Mouse (Mus musculus) urinary bladder, postnatal 36 days (tissue): ENCODE data around the gene Gorasp2.

Source experiments
- DNase-seq, 2 experiments: peaks; one replicate each; pipeline ENCODE4 v3.0.0; 2022; ENCODE audit warnings: low spot score in 2 of 2, mixed read lengths in 1 of 2

Gene Gorasp2

DNA sequence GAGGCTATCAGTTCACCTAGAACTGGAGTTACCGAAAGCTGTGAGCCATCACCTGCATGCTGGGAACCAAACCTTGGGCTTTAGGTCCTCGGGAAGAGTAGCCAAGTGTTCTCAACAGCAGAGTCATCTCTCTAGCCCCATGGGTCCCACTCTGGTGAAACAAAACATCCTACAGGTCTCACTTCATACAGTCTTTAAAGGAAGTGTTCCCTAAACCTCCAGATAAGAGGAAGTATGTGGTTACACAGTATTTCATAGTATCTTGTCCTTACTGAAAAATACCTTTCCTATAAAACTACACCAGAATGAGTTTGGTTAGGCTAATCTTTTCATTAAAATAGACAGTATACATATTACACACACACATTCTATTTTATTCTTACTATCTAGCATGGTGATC, 81.2 kb downstream of the Gorasp2 start:
- no peak for DNase-seq

DNA sequence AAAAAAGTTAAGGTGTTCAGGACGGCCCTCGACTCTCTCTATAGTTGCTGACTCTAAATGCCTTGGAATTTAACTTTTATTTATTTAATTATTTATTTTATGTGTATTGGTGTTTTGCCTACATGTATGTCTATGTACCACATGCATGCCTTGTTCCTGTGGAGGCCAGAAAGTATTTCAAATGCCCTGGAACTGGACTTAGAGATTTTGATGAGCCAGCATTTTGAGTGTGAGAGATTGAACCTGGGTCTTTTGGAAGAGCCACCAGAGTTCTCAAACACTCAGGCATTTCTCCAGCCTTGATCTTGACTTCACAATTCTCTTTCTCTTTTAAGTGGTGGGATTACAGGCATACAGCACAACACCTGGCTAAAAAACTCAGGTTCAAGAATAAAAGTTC, 90.3 kb downstream of the Gorasp2 start:
- no peak for DNase-seq

DNA sequence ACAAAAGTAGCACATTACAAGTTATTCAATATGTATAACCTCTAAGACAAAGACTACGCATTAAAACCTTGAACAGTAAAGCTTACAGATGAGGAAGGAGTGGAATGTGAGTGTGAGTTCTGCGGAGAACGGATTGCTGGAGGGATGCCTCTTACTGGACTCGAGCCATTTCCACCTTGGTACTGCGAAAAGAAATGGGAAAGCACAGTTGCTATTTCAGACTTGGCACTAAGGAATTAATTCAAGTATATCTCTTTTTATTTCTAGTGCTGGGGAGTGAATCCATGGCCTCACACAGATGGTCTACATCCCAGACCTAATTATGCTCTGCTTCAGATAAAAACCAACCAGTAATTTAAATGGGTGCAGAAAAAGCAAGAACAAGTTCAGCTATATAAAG, 90.8 kb downstream of the Gorasp2 start:
- no peak for DNase-seq
